Mouse (Mus musculus): ENCODE measurements around the gene Zfp106.

DNA sequence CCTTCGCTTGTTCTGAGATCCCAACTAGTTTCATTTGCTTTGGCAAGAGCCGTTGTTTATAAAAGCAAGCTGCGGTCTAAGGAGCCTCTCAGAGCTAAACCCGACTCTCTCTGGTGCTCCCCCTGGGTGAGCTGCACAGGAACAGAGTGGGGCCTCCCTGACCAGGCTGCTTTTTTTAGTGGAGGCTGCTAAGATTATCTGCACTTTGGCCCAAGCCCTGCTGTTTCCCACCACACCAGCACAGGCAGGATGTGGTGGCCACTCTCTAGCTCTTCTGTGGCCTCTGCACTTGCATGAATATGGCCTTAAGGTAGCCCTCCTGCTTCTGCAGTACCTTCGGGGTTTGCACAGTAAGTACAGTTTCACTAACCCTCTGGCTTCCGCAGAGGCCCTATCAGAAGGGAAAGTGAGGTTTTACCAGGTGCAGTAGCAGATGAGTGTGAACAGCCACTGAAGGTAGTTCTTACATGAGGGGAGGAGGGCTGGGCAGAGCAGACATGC is 63.6 kb downstream of the Zfp106 start:
- no peak for TF ChIP-seq CTCF (IDR thresholded peaks at IDR 0.05)
- no peak for TF ChIP-seq POLR2A (IDR thresholded peaks at IDR 0.05; ENCODE audit: insufficient read depth, low read depth, low read length)
